Mouse (Mus musculus): ENCODE measurements around the gene Hc. TPM values are rescaled to one million over a fixed set of nuclear protein-coding genes. Genes with fewer than 3 reads are reported as not detected.

Gene Hc
- polyA plus RNA-seq, 1 experiment: 0.56 TPM

GRCm38 (mm10) chr2:35058325-35058724 lies 2.9 kb downstream of the Hc start:
- no peak for DNase-seq (ENCODE audit: low spot score)

- no peak for DNase-seq (ENCODE audit: low spot score)
Observed at GRCm38 (mm10) chr2:35057243-35057642, 4.0 kb downstream of the Hc start.

GRCm38 (mm10) chr2:35048851-35049250 lies 12.4 kb downstream of the Hc start:
- DNase-seq (ENCODE audit: low spot score): no peak

GRCm38 (mm10) chr2:35044956-35045355 lies 16.3 kb downstream of the Hc start:
- no peak for DNase-seq (ENCODE audit: low spot score)

- no peak for DNase-seq (ENCODE audit: low spot score)
Observed at GRCm38 (mm10) chr2:35038580-35039375, 22.5 kb downstream of the Hc start.

GRCm38 (mm10) chr2:35024646-35025154 lies 36.5 kb downstream of the Hc start:
- DNase-seq (ENCODE audit: low spot score): no peak

GRCm38 (mm10) chr2:35021806-35022205 lies 39.4 kb downstream of the Hc start:
- DNase-seq (ENCODE audit: low spot score): no peak

GRCm38 (mm10) chr2:35015861-35016260 lies 45.4 kb downstream of the Hc start:
- DNase-seq (ENCODE audit: low spot score): no peak

- DNase-seq (ENCODE audit: low spot score): no peak
Observed at GRCm38 (mm10) chr2:35011649-35012048, 49.6 kb downstream of the Hc start.

GRCm38 (mm10) chr2:34998956-34999355 lies 62.3 kb downstream of the Hc start:
- DNase-seq (ENCODE audit: low spot score): no peak

- no peak for DNase-seq (ENCODE audit: low spot score)
Observed at GRCm38 (mm10) chr2:34996506-34996905, 64.7 kb downstream of the Hc start.

- DNase-seq (ENCODE audit: low spot score): no peak
Observed at GRCm38 (mm10) chr2:34993696-34994356, 67.4 kb downstream of the Hc start.

GRCm38 (mm10) chr2:34992729-34993695 lies 68.2 kb downstream of the Hc start:
- DNase-seq (ENCODE audit: low spot score): no peak

GRCm38 (mm10) chr2:34991966-34992365 lies 69.3 kb downstream of the Hc start:
- DNase-seq (ENCODE audit: low spot score): no peak

GRCm38 (mm10) chr2:34989749-34990148 lies 71.5 kb downstream of the Hc start:
- DNase-seq (ENCODE audit: low spot score): no peak

- no peak for DNase-seq (ENCODE audit: low spot score)
Observed at GRCm38 (mm10) chr2:34987595-34987994, 73.6 kb downstream of the Hc start.

GRCm38 (mm10) chr2:34984885-34985284 lies 76.4 kb downstream of the Hc start:
- DNase-seq (ENCODE audit: low spot score): no peak

- DNase-seq (ENCODE audit: low spot score): no peak
Observed at GRCm38 (mm10) chr2:34982906-34983698, 78.1 kb downstream of the Hc start.

GRCm38 (mm10) chr2:34982096-34982724 lies 79.0 kb downstream of the Hc start:
- no peak for DNase-seq (ENCODE audit: low spot score)

GRCm38 (mm10) chr2:34979459-34980011 lies 81.7 kb downstream of the Hc start:
- no peak for DNase-seq (ENCODE audit: low spot score)

Data from urinary bladder, adult 2 months (tissue).